Mouse (Mus musculus) CH12.LX (cell line): ENCODE results near the gene Smurf2. TPM values are rescaled to one million over a fixed set of nuclear protein-coding genes. Genes with fewer than 3 reads are reported as not detected.
"Not testable (repeated sequence)": the region's sequence is repeated elsewhere in the genome, so short reads cannot be mapped to it uniquely, and the experiment has no call there.

Source experiments
- DNase-seq: peaks from one replicate; pipeline ENCODE4 v3.0.0-alpha.2; 2013; ENCODE audit errors: extremely low read depth
- H3K27ac ChIP-seq: 2 replicates; pipeline ENCODE4 v1.5.1; 2012; ENCODE audit warnings: low read depth, mild to moderate bottlenecking, control low read depth, moderate library complexity; ENCODE audit not compliant: insufficient read depth
- H3K27me3 ChIP-seq: replicated peaks from 2 replicates; pipeline ENCODE3; 2012; ENCODE audit warnings: inconsistent platforms
- H3K36me3 ChIP-seq, 2 experiments: replicated peaks in 1 of 2; 2 replicates each; pipeline versions ENCODE3 to v1.6.1; 2012; ENCODE audit warnings: inconsistent platforms in 1 of 2, low read length in 1 of 2, mild to moderate bottlenecking in 1 of 2, mixed read lengths in 1 of 2, moderate library complexity in 1 of 2; ENCODE audit not compliant: control insufficient read depth in 1 of 2, insufficient read depth in 1 of 2
- H3K4me1 ChIP-seq, 2 experiments: 2 replicates each; pipeline ENCODE4 v1.6.1; 2012; ENCODE audit warnings: inconsistent platforms in 1 of 2, moderate library complexity in 1 of 2; ENCODE audit not compliant: insufficient read depth in 2 of 2, control insufficient read depth in 1 of 2
- H3K4me2 ChIP-seq: 2 replicates; pipeline ENCODE4 v1.6.1; 2012; ENCODE audit warnings: low read depth, mild to moderate bottlenecking, control low read depth; ENCODE audit not compliant: poor library complexity, insufficient read depth, severe bottlenecking
- H3K4me3 ChIP-seq, 3 experiments: fragments of 150-350 bp in 1 of 3; sonication (generic) in 1 of 3; replicated peaks in 1 of 3; 2 replicates each; pipeline versions ENCODE3 to v1.5.1; 2011 to 2012; ENCODE audit warnings: low read depth in 2 of 3, low read length in 2 of 3, mild to moderate bottlenecking in 2 of 3, moderate library complexity in 2 of 3, control low read depth in 1 of 3, improper control_type of control experiment in 1 of 3, inconsistent platforms in 1 of 3, mixed read lengths in 1 of 3; ENCODE audit not compliant: poor library complexity in 1 of 3
- H3K79me2 ChIP-seq: replicated peaks from 2 replicates; pipeline ENCODE4 v1.6.1; 2012; ENCODE audit warnings: mild to moderate bottlenecking, moderate library complexity; ENCODE audit not compliant: control insufficient read depth, poor library complexity, insufficient read depth, severe bottlenecking; ENCODE audit errors: extremely low read depth
- H3K9ac ChIP-seq: 2 replicates; pipeline ENCODE4 v1.6.1; 2012; ENCODE audit warnings: low read depth, mild to moderate bottlenecking, control low read depth, moderate library complexity; ENCODE audit not compliant: insufficient read depth
- H3K9me3 ChIP-seq: replicated peaks from 2 replicates; pipeline ENCODE3; 2012; ENCODE audit warnings: low read length, inconsistent platforms, mixed read lengths
- BHLHE40 ChIP-seq: IDR thresholded peaks from 2 replicates; pipeline ENCODE4 v1.6.1; 2011; ENCODE audit warnings: mild to moderate bottlenecking, low read depth, low read length, improper control_type of control experiment
- CHD1 ChIP-seq: IDR thresholded peaks from 2 replicates; pipeline ENCODE4 v1.6.1; 2012; ENCODE audit warnings: low read depth, low read length, improper control_type of control experiment, inconsistent platforms
- CHD2 ChIP-seq: IDR thresholded peaks from 2 replicates; pipeline ENCODE4 v1.6.1; 2011; ENCODE audit warnings: low read length, improper control_type of control experiment
- ELF1 ChIP-seq: IDR thresholded peaks from 2 replicates; pipeline ENCODE4 v1.6.1; 2014; ENCODE audit warnings: low read depth, mild to moderate bottlenecking, inconsistent platforms, low read length, improper control_type of control experiment
- KAT2A ChIP-seq: IDR thresholded peaks from 2 replicates; pipeline ENCODE4 v1.6.1; 2012; ENCODE audit warnings: low read length, improper control_type of control experiment, inconsistent platforms; ENCODE audit not compliant: insufficient replicate concordance
- MAX ChIP-seq: IDR thresholded peaks from 2 replicates; pipeline ENCODE4 v1.6.1; 2011; ENCODE audit warnings: low read length, improper control_type of control experiment
- MXI1 ChIP-seq: IDR thresholded peaks from 2 replicates; pipeline ENCODE4 v1.6.1; 2011; ENCODE audit warnings: mild to moderate bottlenecking, low read depth, low read length, improper control_type of control experiment
- NELFE ChIP-seq: IDR thresholded peaks from 2 replicates; pipeline ENCODE4 v1.6.1; 2011; ENCODE audit warnings: low read depth, low read length, improper control_type of control experiment
- PAX5 ChIP-seq: IDR thresholded peaks from 2 replicates; pipeline ENCODE4 v1.6.1; 2012; ENCODE audit warnings: low read length, inconsistent platforms, mixed read lengths
- POLR2A ChIP-seq: IDR thresholded peaks from 2 replicates; pipeline ENCODE4 v1.6.1; 2011; ENCODE audit warnings: low read depth, mild to moderate bottlenecking, improper control_type of control experiment, low read length
- POLR2AphosphoS2 ChIP-seq: IDR thresholded peaks from 2 replicates; pipeline ENCODE4 v1.6.1; 2011; ENCODE audit warnings: low read depth, low read length, improper control_type of control experiment
- RAD21 ChIP-seq: IDR thresholded peaks from 2 replicates; pipeline ENCODE4 v1.6.1; 2011; ENCODE audit warnings: low read depth, mild to moderate bottlenecking, low read length, improper control_type of control experiment, moderate library complexity
- ZC3H11A ChIP-seq: IDR thresholded peaks from 2 replicates; pipeline ENCODE4 v1.6.1; 2012; ENCODE audit warnings: low read depth, mild to moderate bottlenecking, inconsistent platforms, low read length, improper control_type of control experiment
- ZNF384 ChIP-seq: IDR thresholded peaks from 2 replicates; pipeline ENCODE4 v1.6.1; 2012; ENCODE audit warnings: low read depth, low read length, improper control_type of control experiment, inconsistent platforms
- dilution Hi-C: fragments of 300-500 bp; cut with MboI; formaldehyde crosslinking; loops from 2 replicates; pipeline ENCODE4 v1.14.3; 2020; ENCODE audit warnings: low sequenced_read_pairs; ENCODE audit not compliant: extremely low pct_unique_long_range_greater_than_20kb, extremely low pct_ligation_motif_present
- in situ Hi-C: fragments of 300-500 bp; cut with MboI; formaldehyde crosslinking; loops from 3 replicates; pipeline ENCODE4 v1.14.3; 2019; ENCODE audit warnings: low sequenced_read_pairs, low pct_ligation_motif_present, low pct_unique_long_range_greater_than_20kb, mixed read lengths
- polyA plus RNA-seq: library from polyadenylated mRNA; unstranded; fragments of >175 nt; gene quantifications from 2 replicates; pipeline ENCODE4 v1.2.1, GENCODE M21; 2012; ENCODE audit warnings: low read depth; ENCODE audit not compliant: insufficient read length
- total RNA-seq, 2 experiments: library from RNA; depleted of rRNA; stranded (reverse); fragments of 300-350 nt in 1 of 2; fragments of >200 nt in 1 of 2; gene quantifications; 2 replicates each; pipeline ENCODE4 v1.2.3; 2012 to 2014

The Smurf2 gene
- total and polyA plus RNA-seq, 3 experiments, result 10.8 to 13.2 (median 11.3) TPM

- Histone ChIP-seq H3K36me3 (peaks cover 83 to 96% of the 10 kb centered on the region in 2 experiments), H3K4me2 (no peak overlapping the region), H3K4me1 (no peaks in the 10 kb centered on the region), H3K9me3 (no peaks in the 10 kb centered on the region), H3K79me2 (no peaks in the 10 kb centered on the region), H3K9ac (no peak overlapping the region), H3K27ac (no peak overlapping the region), H3K4me3 (no peak overlapping the region), H3K27me3 (no peaks in the 10 kb centered on the region)
- TF ChIP-seq MXI1 (no peak), POLR2AphosphoS2 (no peak), ZC3H11A (no peak), CHD2 (no peak), CHD1 (no peak), RAD21 (no peak), POLR2A (no peak), ELF1 (no peak), MAX (no peak), NELFE (no peak)
- dilution Hi-C loops (no loop called here), in situ Hi-C loops (no loop called here)
- DNase-seq, result no peak
These were observed 105.8 kb downstream of the Smurf2 start for GRCm38 (mm10) chr11:106814601-106815320.

DNA sequence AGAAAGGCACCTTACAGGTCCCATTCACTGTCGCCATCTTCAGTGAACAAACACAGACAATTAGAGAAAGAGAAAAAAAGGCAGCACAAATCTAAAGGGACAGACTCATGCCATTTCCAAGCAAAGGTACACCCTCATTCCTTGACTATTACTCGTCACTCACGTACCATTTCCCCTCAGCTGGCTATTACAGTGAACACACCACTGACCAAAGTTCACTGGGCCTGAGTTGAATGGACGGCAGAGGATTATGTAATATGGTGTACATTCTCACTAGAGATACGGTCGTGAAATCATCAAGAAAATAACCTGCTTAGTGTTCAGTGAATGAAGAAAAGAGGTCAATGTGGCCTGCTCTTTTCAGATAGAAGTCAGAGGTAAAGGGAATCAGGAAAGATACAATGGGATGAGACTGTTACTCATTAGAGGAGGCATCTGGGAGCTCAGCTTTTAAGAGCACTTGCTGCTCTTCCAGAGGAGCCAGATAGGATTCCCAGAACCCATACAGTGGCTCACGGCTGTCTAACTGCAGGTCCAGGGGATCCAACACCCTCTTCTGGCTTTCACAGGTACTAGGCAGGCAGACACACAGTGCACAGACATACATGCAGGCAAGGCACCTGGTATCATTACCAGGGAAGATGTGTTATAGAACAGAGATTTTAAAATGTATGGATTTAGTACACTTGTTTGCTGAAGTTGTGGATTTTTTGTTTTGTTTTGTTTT is 107.9 kb downstream of the Smurf2 start:
- Histone ChIP-seq H3K9ac (no peak overlapping the region), H3K36me3 (peaks cover 73 to 92% of the 10 kb centered on the region in 2 experiments), H3K9me3 (no peaks in the 10 kb centered on the region), H3K4me1 (peaks cover 0 to 9% of the 10 kb centered on the region in 2 experiments; a peak in 1 of 4 replicates), H3K79me2 (no peaks in the 10 kb centered on the region), H3K4me2 (no peak overlapping the region), H3K27me3 (no peaks in the 10 kb centered on the region), H3K27ac (no peak overlapping the region), H3K4me3 (no peak overlapping the region)
- TF ChIP-seq ELF1 (no peak), CHD1 (no peak), BHLHE40 (no peak), PAX5 (no peak)
- DNase-seq, result no peak
- in situ Hi-C loops, result no loop called here
- dilution Hi-C loops, result no loop called here

- in situ Hi-C loops, result not testable (repeated sequence)
These were observed 113.1 kb downstream of the Smurf2 start for GRCm38 (mm10) chr11:106807442-106807841.

More at GRCm38 (mm10) chr11:106807442-106807841, 113.1 kb downstream of the Smurf2 start:
- H3K27me3 ChIP-seq, H3K4me3 ChIP-seq, H3K4me2 ChIP-seq, H3K79me2 ChIP-seq, H3K27ac ChIP-seq, dilution Hi-C loops, H3K9ac ChIP-seq, H3K9me3 ChIP-seq: not testable (repeated sequence)
- DNase-seq, result peak; percentile 65
- TF ChIP-seq ZNF384 (peak; percentile 64), KAT2A (0 out of 2 replicates have a peak, but pooled peaks have one; percentile 8)
- Histone ChIP-seq H3K4me1 (peaks cover 0 to 14% of the 10 kb centered on the region in 2 experiments; a peak in 2 of 4 replicates), H3K36me3 (peaks cover 48 to 77% of the 10 kb centered on the region in 2 experiments)
